ENCODE assay signal across 13 mouse cellular contexts in genomic region chr3:107833872-107834341, GRCm38 (mm10). TPM values are rescaled to one million over a fixed set of nuclear protein-coding genes. Genes with fewer than 3 reads are reported as not detected.
A peak's percentile ranks its signal among the peaks of the same experiment; 100 is the strongest.
DNase-seq lines count a peak whose midpoint lies in the region; ATAC-seq and TF ChIP-seq lines count a peak whose summit lies in the region.
"Had no signal": no experiment of that assay in that cellular context is flagged by ENCODE, and none has a peak within 500 bp of the region (broad histone marks: within the 10 kb centered on the region; RNA-seq: fewer than 3 reads in every experiment).

No protein-coding gene starts in this region.

- peak overlapping the region; percentile 92 for H3K4me2 ChIP-seq in CH12.LX (ENCODE audit: insufficient read depth, low read depth, poor library complexity, severe bottlenecking)
- no peak overlapping the region for H3K4me2 ChIP-seq in forebrain, embryonic 16.5 days (ENCODE audit: low read length)
- H3K4me2 ChIP-seq in intestine, postnatal 0 days (replicated peaks; ENCODE audit: low read depth) = no peak overlapping the region
- H3K4me2 ChIP-seq: embryonic facial prominence, embryonic 15.5 days; intestine, embryonic 15.5 days had no signal

- peak; percentile 96 for ATAC-seq in forebrain, embryonic 16.5 days
- no peak for ATAC-seq in intestine, postnatal 0 days
- ATAC-seq: intestine, embryonic 15.5 days had no signal

- peak; percentile 88 for TF ChIP-seq EP300 in CH12.LX (IDR thresholded peaks at IDR 0.05; ENCODE audit: low read length)

- H3K27ac ChIP-seq in CH12.LX (ENCODE audit: insufficient read depth, low read depth) = no peak overlapping the region
- peak overlapping the region; percentile 3; the same call in 1 of the 2 replicates for H3K27ac ChIP-seq in forebrain, embryonic 16.5 days (ENCODE audit: low read length)
- no peak overlapping the region for H3K27ac ChIP-seq in intestine, postnatal 0 days (ENCODE audit: low read depth, low read length)
- H3K27ac ChIP-seq: embryonic facial prominence, embryonic 15.5 days; intestine, embryonic 15.5 days had no signal

- no peaks in the 10 kb centered on the region for H3K79me2 ChIP-seq in CH12.LX (replicated peaks; ENCODE audit: control insufficient read depth, extremely low read depth, insufficient read depth, poor library complexity, severe bottlenecking)

- H3K9ac ChIP-seq in CH12.LX (ENCODE audit: insufficient read depth, low read depth) = no peak overlapping the region
- no peak overlapping the region for H3K9ac ChIP-seq in forebrain, embryonic 16.5 days (replicated peaks; ENCODE audit: low read depth, low read length)
- no peak overlapping the region for H3K9ac ChIP-seq in intestine, postnatal 0 days (ENCODE audit: low read depth, low read length)
- H3K9ac ChIP-seq: embryonic facial prominence, embryonic 15.5 days; intestine, embryonic 15.5 days had no signal

- no peaks in the 10 kb centered on the region for H3K36me3 ChIP-seq in CH12.LX (replicated peaks in 1 of 2; ENCODE audit: control insufficient read depth in 1 of 2, insufficient read depth in 1 of 2, low read length in 1 of 2)
- H3K36me3 ChIP-seq in forebrain, embryonic 16.5 days (ENCODE audit: control insufficient read depth, insufficient read depth) = no peaks in the 10 kb centered on the region
- H3K36me3 ChIP-seq in intestine, postnatal 0 days (ENCODE audit: control insufficient read depth, insufficient read depth) = no peaks in the 10 kb centered on the region
- H3K36me3 ChIP-seq: embryonic facial prominence, embryonic 15.5 days; intestine, embryonic 15.5 days had no signal

- 4% methylated on average over 4 of the region's 4 CpGs for WGBS in forebrain, embryonic 16.5 days
- 69% methylated on average over 4 of the region's 4 CpGs for WGBS in intestine, postnatal 0 days

- in situ Hi-C loops in CH12.LX (cut with MboI; ENCODE audit: low pct_ligation_motif_present, low pct_unique_long_range_greater_than_20kb, low sequenced_read_pairs) = no loop called here

- H3K27me3 ChIP-seq in CH12.LX (replicated peaks) = no peaks in the 10 kb centered on the region
- no peaks in the 10 kb centered on the region for H3K27me3 ChIP-seq in forebrain, embryonic 16.5 days (replicated peaks; ENCODE audit: control insufficient read depth, insufficient read depth, low read length)
- no peaks in the 10 kb centered on the region for H3K27me3 ChIP-seq in intestine, postnatal 0 days (replicated peaks; ENCODE audit: control insufficient read depth, insufficient read depth, low read length)
- H3K27me3 ChIP-seq: embryonic facial prominence, embryonic 15.5 days; intestine, embryonic 15.5 days had no signal

- no peak; the same call in 1 of the 2 replicates for TF ChIP-seq RAD21 in CH12.LX (IDR thresholded peaks at IDR 0.05; ENCODE audit: low read depth, low read length)

- DNase-seq in CH12.LX (ENCODE audit: extremely low read depth) = peak; percentile 77
- peak; percentile 71 for DNase-seq in R1 (ENCODE audit: low read depth, low spot score)
- DNase-seq in mesoderm, embryonic 11.5 days (ENCODE audit: low read depth, low spot score) = peak; percentile 46
- no peak for DNase-seq in urinary bladder, adult 18-20 months (ENCODE audit: low spot score in 2 of 2)
- DNase-seq in left cerebral cortex, postnatal 36 days (ENCODE audit: low spot score in 2 of 2) = no peak
- DNase-seq in cerebellum, adult 11 months = no peak
- DNase-seq: heart, adult 18-20 months; lung, adult 2 months had no signal

- no peak for TF ChIP-seq POLR2A in CH12.LX (IDR thresholded peaks at IDR 0.05; ENCODE audit: low read depth, low read length)

- H3K9me3 ChIP-seq in CH12.LX (replicated peaks; ENCODE audit: low read length) = peaks cover 2% of the 10 kb centered on the region
- H3K9me3 ChIP-seq in forebrain, embryonic 16.5 days (ENCODE audit: control insufficient read depth, low read length) = no peaks in the 10 kb centered on the region
- H3K9me3 ChIP-seq in intestine, postnatal 0 days (ENCODE audit: control insufficient read depth) = no peaks in the 10 kb centered on the region
- H3K9me3 ChIP-seq: embryonic facial prominence, embryonic 15.5 days; intestine, embryonic 15.5 days had no signal

- no peak overlapping the region for H3K4me3 ChIP-seq in CH12.LX (replicated peaks in 1 of 3; ENCODE audit: low read depth in 2 of 3, low read length in 2 of 3, poor library complexity in 1 of 3)
- H3K4me3 ChIP-seq in forebrain, embryonic 16.5 days (replicated peaks; ENCODE audit: low read length) = no peak overlapping the region
- H3K4me3 ChIP-seq in intestine, postnatal 0 days (ENCODE audit: low read depth, low read length) = no peak overlapping the region
- H3K4me3 ChIP-seq: embryonic facial prominence, embryonic 15.5 days; intestine, embryonic 15.5 days had no signal

- intact Hi-C loops in left cerebral cortex, postnatal 36 days (cut with DNase I) = no loop called here

- peaks cover 18 to 65% of the 10 kb centered on the region in 2 experiments for H3K4me1 ChIP-seq in CH12.LX (ENCODE audit: control insufficient read depth in 1 of 2, insufficient read depth in 2 of 2)
- H3K4me1 ChIP-seq in forebrain, embryonic 16.5 days (replicated peaks; ENCODE audit: control insufficient read depth, insufficient read depth, low read length) = peaks cover 13% of the 10 kb centered on the region
- H3K4me1 ChIP-seq in intestine, postnatal 0 days (replicated peaks; ENCODE audit: control insufficient read depth, insufficient read depth, low read length) = no peaks in the 10 kb centered on the region
- H3K4me1 ChIP-seq: intestine, embryonic 15.5 days had no signal

- dilution Hi-C loops in CH12.LX (cut with MboI; ENCODE audit: extremely low pct_ligation_motif_present, extremely low pct_unique_long_range_greater_than_20kb, low sequenced_read_pairs) = no loop called here

- no peak for TF ChIP-seq CTCF in CH12.LX (conservative IDR thresholded peaks at IDR 0.05 in 1 of 2, IDR thresholded peaks at IDR 0.05 in 1 of 2; ENCODE audit: low read depth in 2 of 2, low read length in 2 of 2)
- TF ChIP-seq CTCF in intestine, postnatal 0 days (IDR thresholded peaks at IDR 0.05; ENCODE audit: low read depth) = no peak

TF ChIP-seq in CH12.LX, 34 proteins besides CTCF, POLR2A, EP300 and RAD21:
- TF ChIP-seq JUND (conservative IDR thresholded peaks at IDR 0.05; ENCODE audit: low read depth, low read length) (peak; percentile 60; the same call in 1 of the 2 replicates), RCOR1 (conservative IDR thresholded peaks at IDR 0.05; ENCODE audit: low read depth, low read length) (peak; percentile 83), MAFK (IDR thresholded peaks at IDR 0.05; ENCODE audit: insufficient replicate concordance, low read length) (peak; percentile 92), ZNF384 (IDR thresholded peaks at IDR 0.05; ENCODE audit: low read depth, low read length) (peak; percentile 99), MEF2A (IDR thresholded peaks at IDR 0.05; ENCODE audit: borderline replicate concordance, low read depth, low read length) (peak; percentile 100), GABPA (IDR thresholded peaks at IDR 0.05; ENCODE audit: insufficient replicate concordance, low read depth, low read length) (no peak), BHLHE40 (IDR thresholded peaks at IDR 0.05; ENCODE audit: low read depth, low read length) (peak; percentile 68), TCF12 (IDR thresholded peaks at IDR 0.05; ENCODE audit: low read depth, low read length) (peak; percentile 59; the same call in 1 of the 2 replicates), IRF4 (IDR thresholded peaks at IDR 0.05; ENCODE audit: low read depth, low read length) (peak; percentile 78), PAX5 (IDR thresholded peaks at IDR 0.05; ENCODE audit: low read length) (no peak), E2F4 (IDR thresholded peaks at IDR 0.05; ENCODE audit: insufficient replicate concordance, low read depth, low read length) (peak; percentile 34; the same call in 1 of the 2 replicates), MXI1 (IDR thresholded peaks at IDR 0.05; ENCODE audit: low read depth, low read length) (peak; percentile 75), CHD2 (IDR thresholded peaks at IDR 0.05; ENCODE audit: low read length) (no peak), UBTF (IDR thresholded peaks at IDR 0.05; ENCODE audit: low read depth, low read length) (0 out of 2 replicates have a peak, but pooled peaks have one; percentile 60), MYC (IDR thresholded peaks at IDR 0.05; ENCODE audit: low read depth, low read length) (peak; percentile 84), MAX (IDR thresholded peaks at IDR 0.05; ENCODE audit: low read length) (peak; percentile 54), JUN (IDR thresholded peaks at IDR 0.05; ENCODE audit: insufficient read depth, low read depth, low read length) (peak; percentile 27; the same call in 1 of the 2 replicates), ZC3H11A (IDR thresholded peaks at IDR 0.05; ENCODE audit: low read depth, low read length) (no peak), TBP (conservative IDR thresholded peaks at IDR 0.05; ENCODE audit: low read depth, low read length) (0 out of 2 replicates have a peak, but pooled peaks have one; percentile 48), ETS1 (conservative IDR thresholded peaks at IDR 0.05; ENCODE audit: low read depth, low read length) (peak; percentile 89), MAZ (IDR thresholded peaks at IDR 0.05; ENCODE audit: low read depth, low read length) (peak; percentile 72; the same call in 1 of the 2 replicates)

RNA-seq across cellular contexts. Expression of gene Eps8l3, which starts 43.1 kb away (rescaled TPM):
- total RNA-seq in CH12.LX (2012; rRNA removed) (not detected in 2 replicates), CH12.LX (2014; rRNA removed) (not detected in 2 replicates)
- not detected in 2 replicates for polyA plus RNA-seq in CH12.LX (2012; ENCODE audit: insufficient read length, low read depth)
- polyA plus RNA-seq in forebrain, embryonic 16.5 days (2015; fragmentation: Nextera tagmentation; extraction: Ambion mirVana) = not detected in 2 replicates
- not detected for total RNA-seq in left cerebral cortex, postnatal 36 days (2021)
- 475 and 488 TPM in 2 replicates for polyA plus RNA-seq in intestine, postnatal 0 days (2015; fragmentation: Nextera tagmentation; extraction: Ambion mirVana)
- total RNA-seq: heart, adult 18-20 months; layer of hippocampus, postnatal 10 days had no signal
- polyA plus RNA-seq: embryonic facial prominence, embryonic 15.5 days; lung, adult 2 months had no signal

Comparison
In these comparisons a context has a peak if more than half of its experiments do, and no peak if none do; other contexts are left out.
1. DNase-seq: peak in CH12.LX (single experiment), R1 (single experiment) and mesoderm, embryonic 11.5 days (single experiment); none in urinary bladder, adult 18-20 months (0 of 2), left cerebral cortex, postnatal 36 days (0 of 2) and cerebellum, adult 11 months (single experiment).
2. RNA of gene Eps8l3, which starts 43.1 kb away (polyA plus RNA-seq): 475 to 488 TPM in intestine, postnatal 0 days; not detected in CH12.LX and not detected in forebrain, embryonic 16.5 days; every median in the first group is over 100 times any median in the second.